Mouse (Mus musculus) monocyte, adult 2 months (primary cell): ENCODE data around the gene Ggt6.

Experiments used
- DNase-seq, 2 experiments: peaks; one replicate each; pipeline ENCODE4 v3.0.0; 2022; ENCODE audit warnings: low spot score in 2 of 2, low read depth in 1 of 2

The Ggt6 gene

GRCm38 (mm10) chr11:72434963-72435693 is at the start of gene Ggt6:
Gene Ggt6, plus strand, starts transcription at chr11:72435526.
- DNase-seq, result no peak

- no peak for DNase-seq
These were observed 47.2 kb upstream of the Ggt6 start for GRCm38 (mm10) chr11:72388113-72388529.

DNA sequence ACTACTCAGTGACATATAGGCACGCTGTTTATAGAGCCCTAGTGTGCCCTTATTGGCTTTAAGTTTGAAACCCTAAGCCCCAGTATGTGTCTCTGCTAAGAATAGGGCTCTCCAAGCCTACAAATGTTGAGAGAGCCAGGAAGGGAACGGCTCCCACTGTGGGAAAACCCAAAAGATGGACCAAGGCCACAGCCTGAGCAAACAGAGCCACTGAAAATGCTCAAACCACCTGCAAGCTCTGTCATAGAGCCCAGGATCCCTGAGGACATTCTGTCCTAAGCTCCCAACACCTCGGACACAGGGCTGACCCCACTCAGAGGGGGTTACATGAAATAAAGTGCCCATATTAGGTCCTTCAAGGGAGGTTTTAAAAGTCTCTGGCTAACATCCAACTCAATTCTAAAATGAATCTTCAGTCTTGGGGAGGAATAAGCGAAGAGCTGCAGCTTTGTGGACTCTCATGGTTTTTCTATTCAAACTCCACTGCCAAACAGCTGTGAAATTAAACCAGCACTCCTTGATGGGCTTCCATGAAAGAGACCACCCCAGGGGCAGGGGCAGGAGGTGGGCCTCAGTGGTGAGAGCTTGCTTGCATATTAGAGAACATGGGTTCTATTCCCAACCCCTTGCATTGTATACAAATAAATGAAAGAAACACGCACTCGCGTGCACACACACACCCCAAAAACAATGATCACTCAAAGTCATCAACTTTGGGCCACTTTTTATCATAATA is 45.8 kb upstream of the Ggt6 start:
- no peak for DNase-seq

- no peak for DNase-seq
These were observed 44.1 kb upstream of the Ggt6 start for GRCm38 (mm10) chr11:72391181-72391580.

GRCm38 (mm10) chr11:72393243-72393642 is 42.1 kb upstream of the Ggt6 start:
- DNase-seq, result no peak

DNA sequence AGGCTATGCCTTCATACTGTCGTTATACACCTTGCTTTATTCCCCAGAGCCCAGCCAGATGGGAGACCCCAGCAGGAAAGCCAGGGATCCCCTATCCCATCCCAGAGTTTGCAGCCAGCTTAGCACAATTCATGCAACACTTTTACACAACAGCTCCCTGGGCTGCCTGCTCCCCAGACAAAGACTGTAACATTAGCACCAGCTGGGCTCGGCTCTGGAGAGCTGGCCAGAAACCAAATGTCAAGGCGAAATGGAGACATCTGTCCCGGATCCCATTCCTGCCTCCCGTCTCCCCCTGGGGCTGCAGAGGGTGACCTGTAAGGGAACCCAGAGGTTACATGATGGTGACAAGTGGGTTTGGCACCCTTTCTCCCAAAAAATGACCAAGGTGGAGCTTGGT is 41.7 kb upstream of the Ggt6 start:
- no peak for DNase-seq

- DNase-seq, result no peak
These were observed 40.6 kb upstream of the Ggt6 start for GRCm38 (mm10) chr11:72394694-72395093.

GRCm38 (mm10) chr11:72395652-72396051 is 39.7 kb upstream of the Ggt6 start:
- no peak for DNase-seq

DNA sequence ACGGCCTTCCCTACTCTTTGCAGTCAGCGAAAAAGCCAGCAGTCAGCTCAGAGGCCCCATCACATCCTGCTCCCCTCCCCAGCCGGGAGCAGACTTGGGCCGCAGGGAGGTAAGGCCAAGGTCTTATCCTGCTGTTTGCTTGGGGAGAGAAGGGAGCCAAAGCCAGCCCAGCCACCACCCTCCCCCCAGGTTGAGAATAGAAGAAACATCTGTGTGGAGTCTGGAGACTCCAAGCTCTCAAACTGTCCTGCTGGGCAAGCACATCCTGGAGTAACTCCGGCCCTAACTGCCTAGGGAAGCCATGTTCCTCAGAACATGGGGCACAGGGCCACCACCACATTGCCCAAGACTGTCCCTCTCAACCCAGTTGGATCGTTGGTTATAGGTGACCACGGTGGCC is 38.7 kb upstream of the Ggt6 start:
- DNase-seq, result no peak

GRCm38 (mm10) chr11:72397072-72397471 is 38.3 kb upstream of the Ggt6 start:
- DNase-seq, result no peak

DNA sequence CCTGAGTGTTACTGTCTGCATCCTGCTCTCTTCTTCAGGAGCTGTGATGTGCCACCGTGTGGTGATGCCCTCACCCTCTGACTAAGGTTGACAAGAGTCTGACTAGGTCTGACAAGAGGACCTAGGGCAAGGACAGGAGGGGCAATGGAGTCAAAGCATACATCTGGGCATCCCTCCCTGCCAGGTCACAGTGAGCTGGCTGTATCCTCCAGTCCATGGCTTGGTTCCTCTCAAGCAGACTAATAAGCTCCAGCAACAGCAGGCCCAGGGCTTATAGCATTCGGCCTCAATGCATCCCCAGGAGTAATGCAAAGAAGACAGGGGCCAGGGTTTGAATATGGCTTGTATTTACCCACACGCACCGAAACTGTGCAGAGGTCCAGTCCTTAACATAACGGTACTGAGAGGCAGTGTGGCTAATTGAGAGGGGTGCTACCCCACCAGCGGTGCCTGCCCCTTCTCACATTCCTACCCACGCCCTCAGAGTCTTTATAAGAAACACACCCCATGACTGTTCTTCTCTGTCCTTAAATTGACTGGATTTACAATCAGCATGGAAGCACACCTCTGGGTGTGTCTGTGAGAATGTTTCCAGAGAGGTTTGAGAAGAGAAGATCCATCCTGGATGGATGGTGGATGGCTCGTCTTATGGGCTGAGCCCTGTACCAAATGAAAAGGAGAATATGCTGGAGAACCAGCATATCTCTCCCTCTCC is 37.4 kb upstream of the Ggt6 start:
- no peak for DNase-seq

DNA sequence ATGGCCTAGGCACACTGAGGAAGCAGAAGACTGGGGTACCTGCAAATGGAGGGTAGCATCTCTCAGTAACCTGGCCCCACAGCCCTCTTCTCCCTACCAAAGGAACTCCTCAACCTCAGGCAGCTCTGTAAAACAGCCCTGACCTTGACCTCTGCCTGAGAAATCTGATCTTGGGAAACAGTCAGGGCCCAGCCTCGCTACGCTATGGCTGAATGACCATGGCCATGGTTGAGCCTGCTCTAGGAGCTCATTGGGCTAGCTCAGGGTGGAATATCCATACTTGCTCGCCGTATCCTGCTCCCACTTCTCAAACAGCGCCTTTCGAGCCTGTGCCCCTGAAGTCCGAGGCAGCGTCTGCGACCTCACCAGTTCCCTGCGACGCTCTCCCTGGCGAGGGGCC is 34.3 kb upstream of the Ggt6 start:
- DNase-seq, result no peak

GRCm38 (mm10) chr11:72402017-72402416 is 33.3 kb upstream of the Ggt6 start:
- DNase-seq, result no peak

GRCm38 (mm10) chr11:72402969-72403368 is 32.4 kb upstream of the Ggt6 start:
- DNase-seq, result no peak

GRCm38 (mm10) chr11:72405532-72405931 is 29.8 kb upstream of the Ggt6 start:
- DNase-seq, result no peak

GRCm38 (mm10) chr11:72406079-72406675 is 29.1 kb upstream of the Ggt6 start:
- no peak for DNase-seq

- no peak for DNase-seq
These were observed 28.2 kb upstream of the Ggt6 start for GRCm38 (mm10) chr11:72407081-72407480.

DNA sequence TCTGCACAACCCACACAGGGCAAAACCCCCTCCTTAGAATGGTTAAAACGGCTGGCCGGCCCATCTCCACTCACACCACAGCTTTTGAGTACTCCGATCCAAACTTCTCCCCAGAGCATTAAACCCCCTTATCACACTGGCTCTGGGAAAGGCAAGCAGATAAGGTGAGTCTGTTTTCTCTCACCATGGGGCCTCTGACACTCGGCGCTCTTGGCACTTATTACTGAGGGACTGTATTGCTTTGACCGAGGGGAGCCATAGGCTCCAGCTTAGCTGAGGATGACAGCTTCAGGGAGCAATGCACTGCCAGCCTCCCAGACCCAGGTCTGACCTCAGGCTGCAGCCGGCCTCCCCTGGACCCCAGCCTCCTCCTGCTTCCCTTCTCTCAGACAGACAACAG is 27.8 kb upstream of the Ggt6 start:
- DNase-seq, result no peak

- DNase-seq, result no peak
These were observed 26.7 kb upstream of the Ggt6 start for GRCm38 (mm10) chr11:72408451-72409170.

- no peak for DNase-seq
These were observed 25.5 kb upstream of the Ggt6 start for GRCm38 (mm10) chr11:72409649-72410385.
